Mouse (Mus musculus) ZHBTc4 (cell line): Measurements from ENCODE around the gene Prkar1a.
A peak's percentile ranks its signal among the peaks of the same experiment; 100 is the strongest.

ENCODE experiments used
- DNase-seq: peaks from one replicate; pipeline ENCODE4 v3.0.0-alpha.2; 2011; ENCODE audit warnings: low read depth, low spot score

Gene Prkar1a

DNA sequence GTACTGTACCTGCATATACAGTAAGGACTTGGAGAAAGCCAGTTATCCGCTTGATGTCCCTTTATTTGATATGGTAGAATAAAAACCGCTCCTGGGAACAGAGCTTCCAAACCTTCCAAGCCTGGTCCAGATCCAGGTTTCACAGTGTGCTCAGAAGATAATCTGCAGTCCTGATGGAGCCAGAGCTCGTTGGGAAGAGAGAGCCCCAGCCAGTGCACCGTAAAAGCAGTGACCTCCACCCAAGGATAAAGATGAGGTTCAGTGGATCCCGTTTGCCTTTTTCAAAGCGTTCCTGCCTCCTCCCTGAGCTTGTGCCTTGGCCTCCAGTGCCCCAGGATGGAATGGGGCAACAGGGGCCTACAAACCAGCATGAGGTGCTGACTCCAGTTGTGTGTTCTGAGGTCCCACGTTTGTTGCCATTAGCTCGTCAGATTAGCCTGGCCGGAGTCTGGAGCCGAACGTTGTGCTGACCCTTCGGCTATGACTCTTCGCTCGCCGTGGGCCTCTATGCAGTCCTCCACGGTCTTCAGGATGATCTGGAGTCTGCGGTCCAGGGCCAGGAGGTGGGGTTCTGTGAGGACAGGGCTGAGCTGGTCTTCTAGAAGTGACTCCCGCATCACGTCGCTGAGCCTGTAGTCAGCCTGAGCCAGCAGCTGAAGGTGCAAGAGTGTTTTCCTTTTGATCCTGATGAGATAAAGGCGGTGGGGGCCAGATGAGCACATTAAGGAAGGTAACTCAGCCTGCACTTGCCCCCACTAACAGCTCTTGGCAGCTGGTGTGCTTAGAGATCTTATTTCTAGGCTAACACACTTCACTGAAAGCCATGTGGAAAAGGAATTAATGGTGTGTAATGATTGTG lies 23.9 kb downstream of the Prkar1a start:
- DNase-seq = no peak

DNA sequence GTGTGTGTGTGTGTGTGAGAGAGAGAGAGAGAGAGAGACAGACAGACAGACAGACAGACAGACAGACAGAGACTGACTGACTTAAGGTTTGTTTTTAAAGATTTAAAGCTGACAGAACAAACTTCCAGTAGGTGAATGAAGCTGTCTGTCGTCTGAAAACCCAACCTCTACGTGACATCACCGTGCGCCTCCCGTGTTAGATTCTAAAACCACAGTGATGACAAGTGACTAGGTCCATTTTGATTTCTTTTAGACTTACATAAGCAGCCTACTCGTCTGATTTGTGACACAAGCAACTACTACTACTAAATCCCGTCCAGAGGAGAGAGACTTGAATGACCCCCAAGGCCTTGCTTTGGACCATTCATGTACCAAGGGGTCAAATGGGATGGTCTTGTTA lies 24.5 kb downstream of the Prkar1a start:
- DNase-seq = no peak

- DNase-seq = peak; percentile 37
Measured at GRCm38 (mm10) chr11:109674542-109674941, 25.3 kb downstream of the Prkar1a start.

DNA sequence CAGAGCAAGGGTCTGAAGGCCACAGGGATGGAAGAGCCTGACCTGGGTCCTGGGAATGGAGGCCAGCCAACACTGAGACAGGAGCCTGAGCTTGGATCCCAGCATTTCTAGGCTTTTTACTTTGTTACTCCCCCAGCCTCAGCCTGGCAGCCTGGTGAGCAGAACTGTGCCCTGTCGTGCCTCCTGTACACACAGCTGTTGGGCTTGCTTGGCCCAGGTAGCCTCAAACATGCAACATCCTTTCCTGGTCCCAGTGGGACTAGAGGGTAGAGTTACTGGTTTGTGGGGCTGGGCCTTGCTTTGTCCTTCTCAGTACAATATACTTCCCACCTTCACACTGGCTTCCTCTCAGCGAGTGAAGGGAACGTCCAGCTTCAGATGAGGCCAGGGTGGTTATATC lies 26.0 kb downstream of the Prkar1a start:
- DNase-seq = no peak

DNA sequence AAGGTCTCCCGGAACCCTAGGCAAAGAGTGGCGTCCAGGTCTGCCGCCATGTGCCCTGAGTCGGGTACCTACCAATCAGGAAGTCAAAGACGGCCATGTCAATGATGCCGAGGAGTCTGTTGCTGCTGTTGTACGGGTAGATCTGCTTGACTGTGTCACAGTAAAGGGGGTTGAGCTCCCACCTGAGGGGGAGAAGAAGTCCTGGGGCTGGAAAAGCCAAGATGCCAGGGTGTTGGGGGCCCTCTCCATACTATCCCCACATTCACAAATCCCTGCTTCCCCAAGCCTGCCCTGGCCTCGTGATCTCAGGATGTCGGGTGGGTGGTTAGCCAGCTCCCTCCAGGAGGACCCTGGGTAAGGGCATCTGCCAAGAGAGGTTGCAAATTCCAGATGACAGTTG lies 26.6 kb downstream of the Prkar1a start:
- DNase-seq = no peak

- no peak for DNase-seq
Measured at GRCm38 (mm10) chr11:109676621-109677373, 27.6 kb downstream of the Prkar1a start.

- peak; percentile 23 for DNase-seq
Measured at GRCm38 (mm10) chr11:109678291-109678690, 29.1 kb downstream of the Prkar1a start.

DNA sequence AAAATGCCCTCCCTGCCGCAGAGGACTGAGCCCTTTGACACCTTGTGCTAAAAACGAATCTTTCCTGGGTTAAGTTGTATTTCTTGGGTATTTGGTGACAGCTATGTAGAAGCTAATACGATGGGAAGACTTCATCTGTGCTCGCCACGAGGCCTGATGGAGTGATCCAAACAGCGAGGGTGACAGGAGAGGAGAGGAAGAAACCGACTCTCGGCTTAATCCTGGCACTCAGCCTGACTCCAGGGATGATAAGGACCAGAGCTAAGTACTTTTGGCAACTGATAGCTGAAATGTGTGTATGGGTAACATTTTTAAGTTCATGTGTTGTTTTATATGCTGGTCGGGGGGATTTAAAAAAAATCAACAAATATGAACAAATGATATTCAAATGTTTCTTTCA lies 31.7 kb downstream of the Prkar1a start:
- no peak for DNase-seq

DNA sequence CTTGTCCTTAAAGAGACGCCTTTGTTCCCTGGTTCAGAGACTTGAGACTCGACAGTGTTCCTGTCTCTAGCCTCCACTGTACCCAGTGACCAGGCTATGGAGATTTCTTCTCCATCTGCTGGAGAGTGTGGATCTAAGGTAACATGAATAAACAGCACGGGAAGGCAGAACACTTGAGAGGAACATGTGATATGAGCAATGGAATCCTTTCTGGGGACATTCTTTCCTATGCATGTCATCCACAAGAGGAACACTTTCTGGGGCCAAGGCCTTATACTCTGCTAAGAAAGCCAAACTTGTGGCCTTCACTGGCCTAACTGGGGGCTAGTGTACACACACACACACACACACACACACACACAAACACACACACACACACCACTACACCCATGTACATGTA lies 32.4 kb downstream of the Prkar1a start:
- DNase-seq = no peak

DNA sequence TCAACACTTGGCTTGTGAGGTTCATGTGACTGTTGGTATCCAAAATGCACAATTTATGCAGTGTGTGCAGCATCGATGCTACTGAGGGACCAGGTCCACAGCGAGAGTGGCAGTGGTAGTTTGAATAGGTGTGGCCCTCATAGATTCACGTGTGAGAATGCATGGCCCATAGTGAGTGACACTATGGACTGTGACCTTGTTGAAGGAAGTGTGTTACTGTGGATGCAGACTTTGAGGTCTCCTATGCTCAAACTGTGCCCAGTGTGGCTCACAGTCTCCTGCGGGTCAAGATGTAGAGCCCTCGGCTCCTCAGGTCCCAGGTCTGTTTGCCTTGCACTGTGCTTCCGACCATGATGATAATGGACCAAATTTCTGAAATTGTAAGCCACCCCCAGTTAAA lies 33.0 kb downstream of the Prkar1a start:
- no peak for DNase-seq

DNA sequence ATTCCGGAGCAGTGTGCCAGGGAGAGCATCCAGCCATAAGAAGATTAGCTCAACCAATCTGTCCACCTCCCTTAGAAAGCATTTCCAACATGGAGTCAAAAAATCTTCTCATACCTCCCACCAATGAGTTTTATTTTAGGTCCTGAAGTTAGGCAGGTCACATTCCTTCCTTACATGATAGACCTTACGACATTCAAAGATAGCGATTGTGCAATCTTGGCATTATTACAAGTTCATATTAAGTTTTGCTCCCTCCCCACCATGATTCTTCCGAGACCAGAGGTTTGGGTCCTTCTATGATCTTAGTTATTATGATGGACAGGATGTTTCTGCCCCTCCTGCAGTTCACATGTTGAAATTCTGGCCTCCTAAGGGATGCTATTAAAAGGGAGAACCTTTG lies 40.3 kb downstream of the Prkar1a start:
- no peak for DNase-seq

- DNase-seq = no peak
Measured at GRCm38 (mm10) chr11:109692737-109693136, 43.5 kb downstream of the Prkar1a start.

DNA sequence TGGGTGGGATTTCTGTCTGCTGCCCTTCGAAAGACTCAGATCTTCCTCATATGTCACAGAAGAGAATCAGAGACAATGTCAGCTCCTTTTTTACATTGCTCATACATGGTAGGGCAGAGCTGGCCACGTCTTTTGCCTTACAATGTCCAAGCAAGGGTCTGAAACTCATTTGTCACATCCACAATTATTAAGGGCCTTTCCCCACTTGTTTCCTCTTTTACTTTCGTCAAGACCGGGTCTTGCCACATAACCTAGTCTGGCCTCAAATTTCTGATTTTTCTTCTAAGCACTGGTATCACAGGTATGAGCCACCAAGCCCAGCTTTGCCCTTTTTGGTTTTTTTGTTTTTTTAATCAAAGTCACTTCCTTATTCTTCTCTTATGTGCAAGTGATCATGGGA lies 47.3 kb downstream of the Prkar1a start:
- no peak for DNase-seq

DNA sequence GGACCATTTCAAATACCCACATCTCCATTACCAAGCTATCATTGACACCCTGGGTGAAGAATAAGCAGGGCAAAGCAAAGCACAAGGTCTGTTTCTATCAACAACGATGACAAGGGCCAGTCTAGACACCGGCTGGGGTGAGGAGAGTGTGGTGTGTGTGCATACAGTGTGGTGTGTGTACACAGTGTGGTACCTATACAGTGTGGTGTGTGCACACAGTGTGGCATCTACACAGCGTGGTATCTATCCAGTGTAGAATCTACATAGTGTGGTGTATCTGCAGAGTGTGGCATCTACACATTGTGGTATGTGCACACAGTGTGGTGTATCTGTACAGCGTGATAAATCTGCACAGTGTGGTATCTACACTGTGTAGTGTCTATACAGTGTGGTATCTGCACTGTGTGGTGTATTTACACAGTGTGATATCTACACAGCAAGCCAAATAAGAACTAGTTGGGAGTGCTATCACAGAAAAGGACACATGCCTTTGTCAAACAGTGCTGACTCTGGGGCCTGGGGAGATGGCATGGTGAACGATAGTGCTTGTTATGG lies 48.0 kb downstream of the Prkar1a start:
- DNase-seq = no peak

- DNase-seq = no peak
Measured at GRCm38 (mm10) chr11:109698740-109699139, 49.5 kb downstream of the Prkar1a start.

DNA sequence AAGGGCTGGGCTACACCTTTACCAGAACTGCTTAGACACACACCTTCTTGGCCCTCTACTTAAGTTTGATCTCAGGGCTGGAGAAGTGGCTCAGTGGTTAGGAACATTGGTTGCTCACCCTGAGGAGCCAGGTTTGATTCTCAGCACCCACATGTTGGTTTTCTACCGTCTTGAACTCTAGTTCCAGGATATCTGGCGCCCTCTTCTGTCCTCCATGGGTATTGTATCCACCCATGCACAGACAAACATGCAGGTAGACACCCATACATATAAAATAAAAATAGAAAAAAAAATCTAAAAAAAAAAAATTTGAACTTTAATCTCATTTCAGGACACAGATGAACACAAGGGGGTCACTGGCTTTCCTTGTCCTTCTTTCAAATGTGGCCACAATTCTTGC lies 50.6 kb downstream of the Prkar1a start:
- DNase-seq = peak; percentile 35

- no peak for DNase-seq
Measured at GRCm38 (mm10) chr11:109700761-109701160, 51.6 kb downstream of the Prkar1a start.

DNA sequence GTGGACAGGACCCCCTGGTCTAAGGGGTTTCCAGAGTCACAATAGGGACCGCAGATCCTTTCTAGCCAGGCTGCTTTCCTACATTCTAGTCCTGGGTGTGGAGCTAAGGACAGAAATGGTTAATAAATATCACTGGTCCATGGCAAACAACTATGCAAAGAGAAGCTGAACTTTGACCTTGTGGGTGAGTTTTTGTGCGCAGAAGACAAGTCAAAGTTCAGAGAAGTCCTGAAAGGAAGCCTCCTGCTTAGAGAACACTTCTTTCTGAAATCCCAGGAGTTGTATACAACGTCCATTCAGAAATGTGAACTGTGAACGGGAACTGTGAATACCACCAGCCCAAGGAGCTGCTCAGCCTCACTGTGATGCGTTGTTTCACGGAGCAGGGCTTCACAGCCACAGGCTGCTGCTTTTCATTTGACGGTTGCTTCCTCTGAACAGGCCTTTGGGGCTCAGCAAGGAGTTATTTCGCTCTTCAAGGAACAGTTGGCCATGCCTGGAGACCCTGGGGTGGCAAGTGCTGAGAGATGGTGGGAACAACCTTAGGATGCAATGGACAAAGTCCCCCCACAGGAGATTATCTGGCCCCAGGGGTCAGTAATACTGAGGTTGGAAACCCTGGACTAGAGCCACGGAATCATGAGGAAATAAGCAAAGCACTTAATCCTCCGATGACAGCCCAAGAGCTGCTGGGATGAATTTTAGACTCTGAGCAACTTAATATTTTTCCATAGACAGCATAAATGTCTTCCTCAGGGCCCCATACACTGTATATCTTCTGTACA lies 53.0 kb downstream of the Prkar1a start:
- no peak for DNase-seq

GRCm38 (mm10) chr11:109703845-109704244 lies 54.6 kb downstream of the Prkar1a start:
- DNase-seq = no peak

- no peak for DNase-seq
Measured at GRCm38 (mm10) chr11:109704311-109705205, 55.4 kb downstream of the Prkar1a start.
